8 mouse cellular contexts compared by ENCODE assay signal in the genomic region with DNA sequence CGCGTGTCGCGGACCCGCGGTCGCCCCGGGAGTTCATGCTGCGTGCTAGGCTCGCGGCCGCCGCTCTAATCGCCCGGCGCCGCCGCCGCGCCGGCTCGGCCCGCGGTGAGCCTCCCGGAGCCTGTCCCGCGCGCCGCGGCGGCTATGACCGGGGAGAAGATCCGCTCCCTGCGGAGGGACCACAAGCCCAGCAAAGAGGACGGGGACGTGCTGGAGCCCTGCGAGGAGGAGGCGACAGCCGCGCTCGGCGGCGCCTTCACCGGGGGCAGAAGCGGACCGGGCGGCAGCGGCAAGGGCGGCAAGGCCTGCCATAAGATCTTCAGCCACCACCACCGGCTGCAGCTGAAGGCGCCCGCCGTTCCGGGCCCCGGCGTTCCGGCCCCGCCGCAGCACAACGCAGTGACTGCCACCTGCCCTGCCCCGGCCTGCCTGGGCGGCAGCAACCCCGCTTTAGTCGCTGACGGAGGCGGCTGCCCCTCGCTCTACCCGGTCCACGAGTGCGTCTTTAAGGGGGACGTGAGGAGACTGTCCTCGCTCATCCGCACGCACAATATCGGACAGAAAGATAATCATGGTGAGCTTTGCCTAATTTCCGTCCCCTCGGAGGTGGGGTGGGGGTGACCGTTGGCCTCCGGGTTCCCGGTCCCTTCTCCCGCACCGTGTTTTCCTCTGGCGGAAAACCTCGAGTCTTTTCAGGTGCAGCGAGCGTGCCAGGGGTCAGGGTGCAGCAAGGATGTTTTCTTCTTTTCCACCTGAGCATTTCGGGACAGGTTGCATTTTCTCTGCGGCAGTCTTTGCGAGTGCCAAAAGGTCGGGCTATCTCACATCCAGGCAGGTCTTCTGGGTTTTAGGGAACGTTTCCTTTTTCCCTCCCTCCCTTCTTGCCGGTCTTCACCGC. TPM values are rescaled to one million over a fixed set of nuclear protein-coding genes. Genes with fewer than 3 reads are reported as not detected.
A peak's percentile ranks its signal among the peaks of the same experiment; 100 is the strongest.
DNase-seq lines count a peak whose midpoint lies in the region; ATAC-seq lines count a peak whose summit lies in the region.

No protein-coding gene starts in this region.

- H3K27ac ChIP-seq in embryonic facial prominence, embryonic 13.5 days, result peak overlapping the region; percentile 99
- H3K27ac ChIP-seq in macrophage, result no peak overlapping the region

- intact Hi-C loops in heart, postnatal 36 days (cut with DNase I), result loop anchor here (1.0 kb wide), 2 partner anchors 89 to 413 kb away; partner anchors contain the start of genes Lrrc40, Srsf11 and Zranb2

- peaks cover 13% of the 10 kb centered on the region for H3K4me1 ChIP-seq in embryonic facial prominence, embryonic 13.5 days

- H3K4me2 ChIP-seq in embryonic facial prominence, embryonic 13.5 days, result peak overlapping the region; percentile 91

- H3K4me3 ChIP-seq in embryonic facial prominence, embryonic 13.5 days, result peak overlapping the region; percentile 98
- peak overlapping the region; percentile 76 for H3K4me3 ChIP-seq in macrophage (ENCODE audit: inconsistent target)

- H3K36me3 ChIP-seq in embryonic facial prominence, embryonic 13.5 days, result 0 out of 2 replicates have a peak, but pooled peaks cover 6% of the 10 kb centered on the region
- H3K36me3 ChIP-seq in macrophage (ENCODE audit: inconsistent target), result no peaks in the 10 kb centered on the region

- under 1% methylated on average over 93 of the region's 93 CpGs for WGBS in embryonic facial prominence, embryonic 13.5 days
- under 1% methylated on average over 92 of the region's 93 CpGs for WGBS in macrophage (ENCODE audit: missing documents)

- DNase-seq in heart, adult 11 months, result peak; percentile 91
- no peak for DNase-seq in heart, postnatal 36 days
- DNase-seq in ZHBTc4 (ENCODE audit: low read depth, low spot score), result peak; percentile 37
- DNase-seq in layer of hippocampus, postnatal 14 days (ENCODE audit: low spot score in 2 of 2), result peak; percentile 21 to 38
- peak; percentile 53 for DNase-seq in spleen, adult 12 weeks (ENCODE audit: low spot score)

- peaks cover 50% of the 10 kb centered on the region for H3K79me2 ChIP-seq in macrophage (ENCODE audit: inconsistent target)

- no peaks in the 10 kb centered on the region for H3K9me3 ChIP-seq in embryonic facial prominence, embryonic 13.5 days

- peak; percentile 46; the same call in 1 of the 2 replicates for ATAC-seq in embryonic facial prominence, embryonic 13.5 days (ENCODE audit: insufficient number of reproducible peaks, insufficient read depth, low FRiP score, low TSS enrichment, low read depth)
- ATAC-seq in hematopoietic stem cell, adult 5-6 weeks (replicated peaks in 1 of 2; ENCODE audit: insufficient read depth in 1 of 2, low FRiP score in 2 of 2, low TSS enrichment in 1 of 2, low read depth in 1 of 2, poor library complexity in 2 of 2, severe bottlenecking in 2 of 2), result peak; percentile 14 to 43; a peak in 2 of 4 replicates

- no peaks in the 10 kb centered on the region for H3K27me3 ChIP-seq in embryonic facial prominence, embryonic 13.5 days

- H3K9ac ChIP-seq in embryonic facial prominence, embryonic 13.5 days, result peak overlapping the region; percentile 96

RNA-seq across cellular contexts. Expression of gene Ankrd13c, which starts 0.6 kb away (rescaled TPM):
- 10 to 100 TPM; 30.0 to 32.3 TPM for total RNA-seq in heart, postnatal 36 days (2021)
- polyA plus RNA-seq in embryonic facial prominence, embryonic 13.5 days (2015; fragmentation: Nextera tagmentation; extraction: Ambion mirVana), result 18.7 and 19.4 TPM in 2 replicates
- total RNA-seq in hematopoietic stem cell, adult 5-6 weeks (2017), result 48.2 and 49.6 TPM in 2 replicates
- 100 to 1,000 TPM; 117 to 120 TPM for total RNA-seq in layer of hippocampus, postnatal 14 days (2021)
- total RNA-seq in macrophage (2018; cell fraction: chromatin; rRNA removed), result 100 to 1,000 TPM in 14 of 26 experiments, 10 to 100 TPM in 12; 64.5 to 121 (median 102) TPM
- total RNA-seq in macrophage (2018; cell fraction: cytosol; rRNA removed), result 10 to 100 TPM; 28.5 to 43.8 (median 34.1) TPM
- 10 to 100 TPM; 36.0 to 94.8 (median 47.9) TPM for total RNA-seq in macrophage (2018; cell fraction: nucleus; rRNA removed)
- polyA plus RNA-seq in macrophage (2018), result 21.4 to 42.3 TPM (median 29.9 TPM) in 3 replicates

RNA-seq across cellular contexts. Expression of gene Cth, which starts 22.8 kb away (rescaled TPM):
- total RNA-seq in heart, postnatal 36 days (2021), result 1 to 10 TPM; 2.8 to 5.1 TPM
- 15.1 and 18.4 TPM in 2 replicates for polyA plus RNA-seq in embryonic facial prominence, embryonic 13.5 days (2015; fragmentation: Nextera tagmentation; extraction: Ambion mirVana)
- total RNA-seq in hematopoietic stem cell, adult 5-6 weeks (2017), result 0.13 TPM in 1 of 2 replicates, not detected in the other
- total RNA-seq in layer of hippocampus, postnatal 14 days (2021), result 10 to 100 TPM in 1 of 2 experiments, 1 to 10 TPM in 1; 8.8 to 10.3 TPM
- total RNA-seq in macrophage (2018; cell fraction: chromatin; rRNA removed), result under 1 TPM in 1 of 26 experiments, not detected in 25; 0.85 TPM
- total RNA-seq in macrophage (2018; cell fraction: cytosol; rRNA removed), result under 1 TPM in 3 of 26 experiments, not detected in 23; 0.10 to 0.27 (median 0.14) TPM
- under 1 TPM in 1 of 26 experiments, not detected in 25; 0.26 TPM for total RNA-seq in macrophage (2018; cell fraction: nucleus; rRNA removed)
- not detected in 3 replicates for polyA plus RNA-seq in macrophage (2018)

Comparison
In these comparisons a context has a peak if more than half of its experiments do, and no peak if none do; other contexts are left out.
1. DNase-seq: peak in heart, adult 11 months (single experiment), ZHBTc4 (single experiment), layer of hippocampus, postnatal 14 days (2 of 2) and spleen, adult 12 weeks (single experiment); none in heart, postnatal 36 days (0 of 2).